Mouse (Mus musculus) right cerebral cortex, postnatal 36 days (tissue): ENCODE results near the gene Grid1.

Source experiments
- DNase-seq, 2 experiments: peaks; one replicate each; pipeline ENCODE4 v3.0.0; 2022; ENCODE audit warnings: low spot score in 2 of 2, mixed read lengths in 1 of 2

Grid1 gene

DNA sequence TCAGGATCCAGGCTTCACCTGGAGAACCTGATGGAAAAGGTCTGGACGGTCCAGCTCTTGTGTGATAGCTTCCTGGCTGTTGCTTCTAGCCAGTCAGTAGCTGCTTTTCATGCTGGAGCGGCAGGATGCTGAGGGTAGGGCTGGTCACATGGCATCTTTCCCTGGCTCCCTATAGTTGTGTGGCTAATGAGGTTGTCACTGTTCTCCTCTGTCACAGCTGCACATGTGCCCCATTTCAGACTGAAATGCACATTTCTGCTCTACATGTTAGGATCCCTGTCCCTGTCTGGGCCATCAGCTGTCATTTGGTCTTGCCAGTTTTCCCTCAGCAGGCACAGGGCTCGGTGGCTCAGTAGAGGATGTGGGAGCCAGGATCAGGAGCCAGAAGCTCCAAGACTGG is 17.2 kb downstream of the Grid1 start:
- DNase-seq = no peak

DNA sequence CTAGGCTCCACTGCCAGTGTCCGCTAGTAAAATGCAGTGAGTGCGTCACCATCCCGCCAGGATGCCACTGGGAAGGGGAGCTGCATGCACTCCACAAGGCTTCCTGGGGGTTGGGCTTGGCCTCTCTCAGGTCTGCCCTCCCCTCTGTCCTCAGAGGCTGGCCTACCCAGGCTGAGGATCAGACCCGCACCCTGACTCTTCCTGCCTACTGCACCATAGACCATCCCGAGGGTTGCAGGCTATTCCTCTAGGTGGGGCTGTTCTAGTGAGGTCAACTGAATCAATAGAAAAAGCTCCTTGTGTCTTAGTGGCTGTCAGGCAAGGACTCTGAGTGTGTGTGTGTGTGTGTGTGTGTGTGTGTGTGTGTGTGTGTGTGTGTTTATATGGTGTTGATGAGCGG is 19.1 kb downstream of the Grid1 start:
- DNase-seq = no peak

DNA sequence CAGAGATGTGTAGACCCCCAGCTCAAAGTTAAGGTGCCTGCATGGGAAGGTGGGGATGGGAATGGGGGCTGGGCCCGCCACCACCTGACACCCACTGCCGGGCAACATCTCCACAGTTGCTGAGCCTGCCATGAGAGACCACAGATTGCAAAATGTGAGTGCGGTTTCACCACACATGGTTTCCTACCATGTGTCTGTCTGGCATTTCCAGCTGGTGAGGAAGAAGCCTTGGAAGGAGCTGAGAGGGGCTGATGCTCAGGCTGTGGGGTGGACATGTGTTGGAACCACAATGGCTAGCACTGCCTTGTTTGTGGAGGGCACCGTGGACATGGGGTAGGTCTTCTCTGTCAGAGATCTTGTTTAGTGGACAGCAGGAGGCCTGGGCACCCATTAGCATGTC is 20.0 kb downstream of the Grid1 start:
- DNase-seq = no peak

DNA sequence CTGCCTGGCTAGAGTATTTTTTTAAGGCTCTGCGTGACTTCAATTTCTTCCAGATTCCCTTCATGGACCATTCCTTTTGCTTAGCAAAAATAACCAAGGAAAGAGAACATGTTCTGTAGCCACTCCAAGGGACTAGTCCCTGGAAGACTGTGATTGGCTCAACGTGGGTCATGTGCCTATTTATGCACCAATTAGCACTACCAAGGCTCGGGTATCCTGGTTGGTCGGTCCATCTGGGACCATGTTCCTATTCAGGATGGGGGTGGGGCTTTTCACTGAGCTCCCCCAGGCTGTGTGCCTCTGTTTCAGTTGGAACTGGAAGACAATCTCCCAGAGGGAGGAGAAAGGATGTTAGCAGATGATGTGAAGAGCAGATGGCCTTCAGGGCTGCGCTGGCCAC is 23.7 kb downstream of the Grid1 start:
- DNase-seq = no peak

DNA sequence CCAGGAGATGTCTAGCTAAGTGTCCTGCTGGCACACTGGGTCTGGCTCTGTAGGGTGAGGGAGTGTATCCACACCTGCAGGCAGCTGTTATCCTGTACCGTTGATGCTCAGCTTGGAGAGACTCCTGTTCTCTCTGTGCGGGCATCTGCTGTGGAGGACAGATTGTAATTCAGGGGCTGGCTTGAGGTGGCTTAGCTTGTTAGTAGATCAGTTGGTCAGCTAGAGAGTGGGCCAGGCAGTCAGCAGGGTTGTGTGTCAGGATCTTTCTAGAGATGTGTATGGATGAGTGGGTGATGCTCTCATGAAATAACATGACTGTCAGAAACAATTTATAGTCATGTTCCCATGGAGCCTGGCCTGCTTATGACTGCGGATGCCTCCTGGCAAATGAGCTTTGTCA is 24.3 kb downstream of the Grid1 start:
- no peak for DNase-seq

DNA sequence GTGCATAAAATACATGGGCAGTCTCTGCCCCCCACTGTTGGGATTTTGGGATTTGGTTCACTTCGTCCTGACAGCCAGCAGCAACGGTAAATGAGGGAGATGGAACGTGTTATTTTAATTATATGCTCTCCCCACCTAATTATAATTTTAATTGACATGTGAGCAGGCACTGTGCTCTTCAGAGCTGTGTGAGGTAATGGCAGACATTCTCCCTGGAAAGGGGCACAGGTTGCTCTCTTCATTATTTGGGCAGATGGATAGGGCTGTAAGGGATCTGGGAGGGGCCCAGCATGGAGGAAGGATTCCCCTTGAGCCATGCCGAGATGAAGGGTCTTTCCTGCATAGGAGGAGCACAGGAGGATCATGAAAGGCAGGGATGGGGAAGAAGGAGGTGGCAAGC is 26.9 kb downstream of the Grid1 start:
- no peak for DNase-seq

DNA sequence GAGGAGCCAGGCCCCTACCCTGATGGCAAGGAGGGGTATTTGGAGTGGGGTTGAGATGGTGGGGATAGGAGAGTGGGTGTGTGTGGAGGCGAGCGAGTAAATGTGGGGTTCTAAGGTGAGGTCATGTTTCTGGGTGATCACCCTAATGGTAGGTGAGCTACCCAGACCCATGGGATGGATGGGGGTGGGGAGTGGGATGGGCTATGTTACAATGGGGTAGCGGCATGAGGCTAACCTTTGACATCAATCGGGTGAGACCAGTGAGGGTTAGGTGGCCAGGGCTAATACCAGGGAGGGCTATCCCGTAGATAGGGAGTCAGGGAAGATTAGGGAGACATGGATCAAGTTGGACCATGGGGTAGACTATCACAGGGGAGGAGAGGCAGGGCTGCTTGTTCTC is 27.7 kb downstream of the Grid1 start:
- no peak for DNase-seq

DNA sequence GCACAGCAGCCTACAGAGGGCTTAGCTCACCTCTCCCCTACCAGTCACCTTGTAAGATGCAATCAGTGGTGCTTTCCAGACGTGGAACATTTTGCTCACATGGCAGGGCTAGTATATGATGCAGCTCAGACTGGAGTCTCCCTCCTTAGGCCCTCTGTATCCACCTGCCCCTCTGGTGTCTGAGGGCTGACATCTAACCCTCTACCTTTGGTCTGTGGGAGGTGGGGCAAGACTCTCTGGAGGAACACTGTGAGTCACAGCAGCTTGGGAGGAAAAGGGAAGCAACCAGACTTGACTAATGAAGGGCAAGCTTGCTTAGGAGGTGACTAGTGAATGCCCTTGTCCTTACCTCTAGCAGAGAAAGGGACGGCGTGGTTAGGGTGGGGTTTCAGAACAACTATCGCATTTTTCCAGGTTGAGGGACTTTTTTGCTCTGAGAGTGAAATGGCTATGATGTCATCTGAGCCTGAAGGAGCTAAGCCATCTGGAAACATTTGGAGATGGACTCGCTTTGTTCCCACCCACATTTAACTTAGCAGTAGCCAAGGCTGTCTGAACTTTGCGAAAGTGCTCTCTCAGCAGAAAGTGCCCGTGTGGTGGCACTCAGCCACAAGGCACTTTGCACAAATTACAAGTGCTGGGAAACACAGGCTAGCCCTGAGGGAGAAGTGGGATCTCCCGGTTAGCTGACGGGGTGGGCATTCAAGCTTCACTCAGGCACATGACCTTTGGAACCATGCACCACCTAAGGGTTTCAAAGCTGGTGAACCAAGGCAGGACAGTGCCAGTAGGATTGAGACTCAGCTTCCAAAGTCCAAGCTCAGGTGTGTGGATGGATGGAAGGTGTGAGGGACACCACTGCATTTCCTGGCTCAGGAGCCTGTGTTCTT is 41.2 kb downstream of the Grid1 start:
- DNase-seq = no peak

DNA sequence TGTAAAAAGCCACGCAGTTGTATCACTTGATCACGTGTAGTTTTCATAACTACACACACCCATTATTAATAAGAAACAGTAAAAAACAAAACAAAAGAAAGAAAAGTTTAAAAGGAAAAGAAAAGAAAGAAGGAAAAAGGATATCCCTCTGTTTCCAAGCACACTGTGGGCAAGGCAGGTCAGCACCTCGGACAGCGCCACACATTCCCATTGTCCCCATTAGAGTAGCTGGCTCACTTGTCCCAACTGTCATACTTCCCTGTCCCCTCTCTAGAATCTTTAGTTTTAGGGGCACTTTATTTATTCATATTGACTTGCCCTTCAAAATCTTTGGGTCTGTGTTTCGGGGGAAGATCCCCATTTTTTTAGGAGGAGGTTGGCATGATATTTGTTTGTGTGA is 47.4 kb downstream of the Grid1 start:
- no peak for DNase-seq

DNA sequence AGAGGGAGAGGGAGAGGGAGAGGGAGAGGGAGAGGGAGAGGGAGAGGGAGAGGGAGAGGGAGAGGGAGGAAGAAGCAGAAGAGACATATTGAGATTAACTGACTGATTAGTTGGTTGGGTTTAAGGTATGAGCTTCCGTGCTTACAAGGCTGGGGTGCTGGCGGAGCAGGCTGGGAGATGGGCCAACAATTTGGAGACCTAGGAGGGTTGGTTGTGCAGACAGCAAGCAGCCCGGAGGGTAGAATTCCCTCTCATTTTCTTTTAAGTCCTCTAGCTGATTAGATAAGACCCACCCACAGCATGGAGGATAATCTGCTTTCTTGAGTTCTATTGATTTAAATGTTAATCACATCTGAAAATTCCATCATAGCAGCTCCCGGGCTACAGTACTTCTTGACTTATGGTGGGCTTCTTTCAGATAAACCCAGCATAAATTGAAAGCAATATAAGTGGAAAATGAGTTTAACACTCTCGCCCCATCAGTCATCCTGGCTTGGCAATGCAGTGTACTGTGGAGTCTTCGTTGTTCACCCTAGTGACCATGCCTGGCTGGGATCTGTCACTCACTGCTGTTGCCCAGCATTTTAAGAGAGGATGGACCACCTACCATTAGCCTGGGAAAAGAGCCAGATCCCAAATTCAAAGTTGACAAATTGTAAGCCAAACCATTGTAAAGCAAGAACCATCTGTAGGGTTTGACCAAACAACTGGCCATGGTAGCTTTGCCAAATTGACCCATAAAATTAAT is 48.8 kb downstream of the Grid1 start:
- no peak for DNase-seq

DNA sequence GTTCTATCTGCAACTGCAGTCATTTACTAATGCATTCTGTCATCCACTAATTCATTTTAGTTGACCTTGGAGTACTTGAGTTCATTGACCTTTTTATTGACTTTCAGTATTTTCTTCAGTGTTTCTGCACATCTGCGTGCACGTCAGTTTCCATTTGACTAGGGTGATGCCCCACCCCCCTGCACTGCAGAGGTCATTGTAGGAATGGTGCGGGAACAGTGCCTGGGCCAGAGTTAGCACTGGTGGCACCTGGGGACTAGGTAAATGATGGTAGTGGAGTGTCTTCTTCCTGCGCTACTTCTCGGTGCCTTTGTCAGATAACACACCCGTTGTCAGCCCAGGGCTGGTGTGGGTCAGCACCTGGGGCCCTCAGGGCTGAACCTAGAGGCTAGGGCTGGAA is 60.1 kb downstream of the Grid1 start:
- DNase-seq = no peak

DNA sequence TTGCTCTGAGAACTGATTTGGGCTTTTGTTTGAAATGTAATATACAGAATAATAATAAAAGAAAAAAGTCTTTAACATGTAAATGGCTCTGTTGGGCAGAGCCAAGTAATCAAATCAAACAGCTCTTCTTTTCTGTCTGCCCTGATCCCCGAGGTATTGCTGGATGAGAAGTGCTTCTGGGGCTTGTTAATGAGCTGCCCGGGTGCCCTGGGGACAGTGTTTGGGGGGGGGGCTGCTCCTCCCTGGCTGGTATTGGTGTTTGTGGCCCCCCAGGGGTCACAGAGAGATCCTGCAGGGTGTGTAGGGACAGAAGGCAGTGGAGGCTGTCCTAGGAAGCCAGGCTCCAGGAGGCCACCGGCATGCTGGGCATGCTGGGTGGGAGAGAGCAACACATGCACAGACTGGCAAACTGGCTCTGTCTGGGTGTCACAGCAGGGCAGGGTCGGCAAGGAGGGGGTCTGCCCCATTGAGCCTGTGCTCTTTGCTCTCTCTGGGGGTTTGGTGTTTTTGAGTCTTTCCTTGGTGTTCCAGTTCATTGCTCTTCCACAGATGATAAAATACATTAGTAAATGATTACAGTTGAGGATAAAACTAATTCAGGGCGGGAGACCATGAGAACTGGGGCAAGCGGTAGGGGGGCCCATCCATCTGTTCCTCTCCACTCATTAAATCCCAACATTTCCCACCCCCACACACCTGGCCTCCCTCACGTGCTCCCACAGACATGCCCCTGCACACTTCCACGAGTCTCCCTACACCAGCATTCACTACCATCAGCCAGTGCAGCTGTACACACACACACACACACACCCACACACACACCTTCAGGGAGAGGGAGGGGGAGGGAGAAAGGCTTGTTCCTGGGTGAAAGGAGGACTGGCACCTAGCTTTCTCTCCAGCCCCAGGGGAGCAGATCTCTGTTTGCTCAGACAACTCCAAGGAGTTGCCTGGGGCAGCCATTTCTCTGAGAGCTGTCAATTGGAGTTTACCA is 60.8 kb downstream of the Grid1 start:
- DNase-seq = no peak

DNA sequence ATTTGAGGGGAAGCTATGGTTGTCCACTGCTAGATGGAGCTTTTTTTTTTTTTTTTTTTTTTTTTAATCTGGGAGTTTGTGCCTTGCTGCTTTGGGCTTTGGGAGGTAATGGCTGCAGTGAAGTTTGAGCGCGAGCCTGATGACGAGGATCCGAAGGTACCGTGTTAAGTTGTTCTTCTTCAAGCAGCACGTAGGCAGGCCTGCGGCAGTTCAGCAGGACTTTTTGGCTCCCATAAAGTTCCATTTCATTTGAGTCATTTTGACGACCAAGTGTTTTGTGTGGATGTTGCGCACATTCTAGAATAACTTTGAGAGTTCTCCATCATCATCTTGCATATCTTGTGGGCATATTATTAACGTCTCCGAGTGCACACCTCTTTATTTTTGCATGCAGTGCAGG is 64.3 kb downstream of the Grid1 start:
- DNase-seq = no peak

DNA sequence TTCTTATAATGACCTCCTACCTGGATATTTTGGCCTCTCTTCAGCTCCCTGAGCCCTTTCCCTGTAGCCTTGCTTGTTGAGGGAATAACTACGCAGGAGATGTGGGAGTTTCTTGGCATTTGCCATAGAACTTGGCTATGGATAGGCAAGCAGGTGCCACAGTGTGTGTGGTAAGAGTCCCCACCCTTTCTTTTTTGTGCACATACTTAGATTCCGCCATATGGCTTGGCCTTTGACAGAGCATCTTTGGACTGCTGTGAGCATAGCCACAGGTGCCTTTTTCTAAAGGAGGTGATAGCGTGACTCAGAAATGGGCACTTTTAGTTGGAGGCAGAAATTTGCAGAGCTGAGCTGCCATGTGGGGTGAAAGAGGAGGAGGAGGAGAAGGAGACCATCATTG is 64.7 kb downstream of the Grid1 start:
- no peak for DNase-seq

DNA sequence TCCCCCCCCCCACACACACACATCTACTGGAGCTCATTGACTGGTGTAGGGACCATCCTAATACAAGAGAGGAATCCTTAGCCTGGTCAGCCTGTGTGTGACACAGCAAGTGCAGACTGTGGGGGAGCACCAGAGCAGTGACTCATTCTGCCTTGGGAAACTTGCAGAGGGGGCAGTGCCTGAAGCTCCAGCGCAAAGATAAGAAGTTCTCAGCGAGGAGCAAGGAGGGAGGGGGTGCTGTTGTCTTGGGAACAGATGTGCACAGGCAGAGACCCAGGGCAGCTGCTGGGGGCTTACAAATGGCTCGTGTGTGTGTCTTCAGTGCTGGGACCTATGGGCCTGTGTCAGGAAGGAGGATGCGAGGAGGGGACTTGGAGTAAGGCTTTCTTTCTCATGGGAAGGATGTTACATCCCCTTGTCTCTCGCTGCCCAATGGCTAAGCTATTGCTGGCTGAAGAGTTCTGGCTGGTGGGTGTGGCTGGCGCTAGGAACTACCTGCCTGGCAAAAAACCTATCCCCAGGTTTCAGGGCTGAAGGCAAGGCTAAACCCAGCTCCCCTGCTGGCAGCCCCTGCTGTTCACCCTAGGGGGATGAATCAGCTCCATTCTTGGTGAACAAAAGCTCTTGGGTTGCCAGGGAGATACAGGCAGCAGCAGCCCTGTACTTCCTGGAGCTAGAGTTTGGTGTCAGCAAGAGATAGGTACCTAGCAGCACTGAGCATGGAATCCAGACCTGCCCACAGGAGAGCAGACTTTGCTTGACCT is 72.0 kb downstream of the Grid1 start:
- peak; percentile 37 to 40 for DNase-seq

DNA sequence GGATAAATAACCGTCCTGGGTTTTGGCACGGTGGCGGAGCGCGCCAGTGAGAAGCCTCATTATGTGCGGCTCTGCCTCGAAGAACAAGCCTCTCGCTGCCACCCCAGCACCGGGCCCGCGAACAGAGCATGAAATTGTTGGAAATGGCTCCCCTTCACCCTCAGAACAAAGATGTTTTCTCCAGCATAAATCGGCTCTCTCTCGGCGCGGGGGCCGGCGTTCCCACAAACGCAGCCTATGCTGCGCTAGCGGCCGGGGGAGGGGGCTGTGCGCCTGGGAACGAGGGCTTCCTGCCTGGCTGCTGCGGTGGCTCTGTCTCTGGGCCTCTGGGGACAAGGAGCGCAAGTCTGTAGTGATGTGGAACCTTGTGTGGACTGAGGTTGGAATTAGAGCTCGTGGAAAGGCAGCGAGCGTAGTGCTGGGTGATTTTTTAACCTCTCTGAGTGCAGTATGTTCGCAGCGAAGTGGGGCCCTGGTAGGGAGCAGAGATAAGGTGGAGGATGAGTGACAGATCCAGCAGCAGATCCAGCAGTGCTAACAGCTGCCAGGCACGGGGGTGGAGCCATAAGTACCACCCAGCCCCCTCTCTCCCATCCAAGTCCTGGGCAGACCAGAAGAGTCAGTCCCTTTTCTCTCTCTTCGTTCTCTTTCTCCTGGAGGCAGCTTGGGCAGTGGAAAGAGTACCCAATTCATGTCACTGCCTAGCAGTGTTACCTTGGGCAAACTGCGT is 76.5 kb downstream of the Grid1 start:
- DNase-seq = peak; percentile 52 to 66

DNA sequence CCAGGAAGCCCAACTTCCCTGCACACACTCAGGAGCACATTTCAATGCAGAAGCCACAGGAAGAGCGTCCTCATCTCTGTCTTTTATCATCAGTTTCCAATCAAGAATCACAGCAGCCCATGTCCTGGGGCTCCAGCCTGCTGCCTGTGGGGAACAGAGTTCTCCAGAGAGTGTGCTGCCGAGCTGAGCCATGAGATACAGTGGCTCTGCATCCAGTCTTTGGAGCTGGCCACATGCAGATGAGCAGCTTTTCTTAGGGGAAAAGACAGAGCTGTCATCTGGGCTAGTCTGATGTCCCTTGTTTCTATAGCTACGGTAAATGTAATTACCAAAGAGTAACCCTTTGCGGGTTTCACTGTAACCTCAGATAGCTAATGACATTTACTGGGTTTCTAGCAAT is 83.9 kb downstream of the Grid1 start:
- DNase-seq = no peak

DNA sequence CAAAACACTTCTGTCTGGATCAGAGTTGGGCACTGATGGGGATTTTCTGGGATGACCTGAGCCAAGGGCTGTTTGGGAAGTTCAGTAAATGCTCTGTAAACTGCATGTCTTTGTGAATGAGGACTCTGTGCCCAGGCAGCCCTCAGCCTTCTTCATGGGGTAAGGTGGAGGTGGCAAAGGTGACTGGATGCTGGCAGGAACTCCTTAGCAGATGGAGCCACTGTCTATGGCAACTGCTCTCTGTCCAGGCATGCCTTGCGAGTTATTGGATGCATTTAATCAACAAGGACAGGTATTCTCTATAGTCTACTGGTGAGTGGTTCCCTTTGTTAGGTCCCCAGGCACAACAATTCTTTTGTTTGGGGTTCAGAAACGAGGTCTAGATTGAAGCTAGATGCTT is 85.8 kb downstream of the Grid1 start:
- DNase-seq = no peak

DNA sequence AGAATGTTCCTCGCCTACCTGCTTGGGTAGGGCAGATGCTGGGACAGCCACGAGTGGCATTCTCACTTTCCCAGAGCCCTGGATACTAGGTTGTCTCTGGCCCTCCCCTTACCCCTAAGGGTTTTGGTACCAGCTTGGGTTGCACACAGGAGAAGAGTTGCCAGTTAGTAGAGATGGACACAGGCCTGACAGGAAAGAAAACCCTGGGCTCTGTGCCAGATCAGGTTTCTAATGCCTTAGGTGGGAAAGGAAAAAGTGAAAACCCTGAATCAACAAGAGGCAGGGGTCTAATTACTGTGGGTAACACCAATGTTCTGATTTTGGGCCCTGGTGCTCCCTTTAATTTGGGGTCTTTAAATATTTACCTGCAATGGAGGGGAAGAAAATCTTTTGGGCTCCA is 88.5 kb downstream of the Grid1 start:
- DNase-seq = no peak

DNA sequence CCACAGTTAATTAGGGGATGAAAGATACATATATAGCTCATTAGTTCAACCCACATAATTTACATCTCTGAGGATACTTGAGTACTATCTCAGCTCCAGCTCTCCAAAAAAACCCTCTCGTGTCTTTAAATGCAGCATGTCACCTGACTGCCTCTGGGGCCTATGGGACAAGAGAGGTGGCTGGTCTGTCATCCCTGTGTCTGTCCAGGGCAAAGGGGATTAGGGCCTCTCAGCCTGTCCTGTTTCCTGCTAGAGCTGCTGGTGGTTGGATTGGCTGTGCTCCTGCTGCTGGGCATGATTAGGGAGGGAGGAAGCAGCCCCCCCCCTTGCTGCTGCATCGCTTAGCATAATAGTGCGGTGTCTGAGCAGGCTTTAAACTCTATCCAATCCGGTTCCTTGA is 88.9 kb downstream of the Grid1 start:
- no peak for DNase-seq

DNA sequence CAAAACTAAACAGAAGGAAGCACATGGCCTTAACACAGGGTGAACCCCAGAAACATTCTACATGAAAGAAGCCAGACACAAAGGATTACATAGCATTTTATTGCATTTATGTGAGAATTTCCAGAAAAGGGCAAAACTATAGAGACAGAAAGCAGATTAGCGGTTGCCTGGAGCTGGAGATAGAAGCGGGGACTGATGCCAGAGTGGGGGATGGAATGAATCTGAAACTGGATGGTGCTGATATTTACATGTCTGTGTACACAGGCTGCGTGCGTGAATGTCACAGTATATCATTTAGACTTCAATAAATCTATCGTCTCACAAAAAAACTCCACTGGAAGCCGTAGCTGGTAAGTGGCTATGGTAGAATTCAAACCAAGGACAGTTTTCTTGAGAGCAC is 96.4 kb downstream of the Grid1 start:
- no peak for DNase-seq
